Mouse (Mus musculus) kidney, embryonic 14.5 days (tissue): Measurements from ENCODE around the gene Gm3625. TPM values are rescaled to one million over a fixed set of nuclear protein-coding genes. Genes with fewer than 3 reads are reported as not detected.

Source experiments
- ATAC-seq: fragments of 200-750 bp; cut with Nextera tagmentation; 2 replicates; pipeline ENCODE4 v1.8.0; 2017; ENCODE audit warnings: moderate number of reproducible peaks, mild to moderate bottlenecking, moderate TSS enrichment, moderate library complexity; ENCODE audit not compliant: low FRiP score, low TSS enrichment
- H3K27ac ChIP-seq: fragments of 300-500 bp; sonication (generic); 2 replicates; pipeline ENCODE4 v1.5.1; 2014; ENCODE audit warnings: low read depth, mild to moderate bottlenecking, low read length, moderate library complexity, mixed read lengths
- H3K27me3 ChIP-seq: fragments of 300-500 bp; sonication (generic); 2 replicates; pipeline ENCODE4 v1.6.1; 2014; ENCODE audit warnings: mild to moderate bottlenecking, low read length; ENCODE audit not compliant: control insufficient read depth, insufficient read depth
- H3K36me3 ChIP-seq: fragments of 300-500 bp; sonication (generic); 2 replicates; pipeline ENCODE4 v1.6.1; 2014; ENCODE audit warnings: low read length, mixed read lengths; ENCODE audit not compliant: control insufficient read depth, insufficient read depth
- H3K4me1 ChIP-seq: fragments of 300-500 bp; sonication (generic); 2 replicates; pipeline ENCODE4 v1.6.1; 2014; ENCODE audit warnings: low read length, mixed read lengths; ENCODE audit not compliant: control insufficient read depth, insufficient read depth
- H3K4me2 ChIP-seq: fragments of 300-500 bp; sonication (generic); replicated peaks from 2 replicates; pipeline ENCODE4 v1.6.1; 2014; ENCODE audit warnings: low read depth, mild to moderate bottlenecking, low read length
- H3K4me3 ChIP-seq: fragments of 300-500 bp; sonication (generic); 2 replicates; pipeline ENCODE4 v1.5.1; 2014; ENCODE audit warnings: mild to moderate bottlenecking, low read length
- H3K9ac ChIP-seq: fragments of 300-500 bp; sonication (generic); 2 replicates; pipeline ENCODE4 v1.6.1; 2014; ENCODE audit warnings: low read depth, mild to moderate bottlenecking, low read length, moderate library complexity
- H3K9me3 ChIP-seq: fragments of 300-500 bp; sonication (generic); 2 replicates; pipeline ENCODE4 v1.6.1; 2016; ENCODE audit warnings: low read length; ENCODE audit not compliant: control insufficient read depth
- WGBS: fragments of 180-500 bp; shearing (Covaris S2); extraction: QIAGEN DNeasy Blood & Tissue Kit; methylation state at CpG from one replicate; pipeline ENCODE4 v1.1.7; 2014; 5-methylcytosine and 5-hydroxymethylcytosine counted together
- polyA plus RNA-seq: library from polyadenylated mRNA; unstranded; fragments of >200 nt; fragmentation: Nextera tagmentation; extraction: Ambion mirVana; gene quantifications from 2 replicates; pipeline ENCODE4 v1.2.1, GENCODE M21; 2014

Gm3625 gene
- polyA plus RNA-seq, 1 experiment from 2014 or later: not detected

GRCm38 (mm10) chr12:4545425-4545824, 47.3 kb downstream of the Gm3625 start:
- Histone ChIP-seq H3K4me2 (no peak overlapping the region), H3K9ac (no peak overlapping the region), H3K36me3 (no peaks in the 10 kb centered on the region)

GRCm38 (mm10) chr12:4544400-4544919, 48.3 kb downstream of the Gm3625 start:
- Histone ChIP-seq H3K27ac (no peak overlapping the region), H3K4me2 (no peak overlapping the region), H3K27me3 (no peaks in the 10 kb centered on the region), H3K4me1 (no peaks in the 10 kb centered on the region), H3K36me3 (no peaks in the 10 kb centered on the region), H3K4me3 (no peak overlapping the region), H3K9ac (no peak overlapping the region), H3K9me3 (no peaks in the 10 kb centered on the region)
- no peak for ATAC-seq
- 88% methylated on average over 5 of the region's 5 CpGs for WGBS

More at GRCm38 (mm10) chr12:4545425-4545824, 47.3 kb downstream of the Gm3625 start:
- Histone ChIP-seq H3K27me3 (no peaks in the 10 kb centered on the region), H3K9me3 (no peaks in the 10 kb centered on the region), H3K4me3 (no peak overlapping the region), H3K27ac (no peak overlapping the region), H3K4me1 (no peaks in the 10 kb centered on the region)
- ATAC-seq: no peak

Other genes with a start within 250 kb of the Gm3625 start
- gene Ncoa1, start 115.7 kb downstream of the Gm3625 start, polyA plus RNA-seq: 8.9 and 10.6 TPM in 2 replicates
- gene Itsn2, start 289 bp downstream of the Gm3625 start, polyA plus RNA-seq: 33.0 and 46.8 TPM in 2 replicates
- 0.50 and 0.73 TPM in 2 replicates for gene Fam228a, start 145.5 kb upstream of the Gm3625 start, polyA plus RNA-seq
- 2.3 and 3.4 TPM in 2 replicates for gene Pfn4, start 176.1 kb upstream of the Gm3625 start, polyA plus RNA-seq
- 1.7 and 5.0 TPM in 2 replicates for gene Fam228b, start 176.3 kb upstream of the Gm3625 start, polyA plus RNA-seq
- gene Sf3b6, start 224.6 kb upstream of the Gm3625 start, polyA plus RNA-seq: 306 and 426 TPM in 2 replicates
- gene Fkbp1b, start 248.7 kb upstream of the Gm3625 start, polyA plus RNA-seq: 6.5 and 7.8 TPM in 2 replicates